Mouse (Mus musculus) CH12.LX (cell line): ENCODE data around the gene Dnm1. TPM values are rescaled to one million over a fixed set of nuclear protein-coding genes. Genes with fewer than 3 reads are reported as not detected.

Experiments used
- DNase-seq: peaks from one replicate; pipeline ENCODE4 v3.0.0-alpha.2; 2013; ENCODE audit errors: extremely low read depth
- H3K27ac ChIP-seq: 2 replicates; pipeline ENCODE4 v1.5.1; 2012; ENCODE audit warnings: low read depth, mild to moderate bottlenecking, control low read depth, moderate library complexity; ENCODE audit not compliant: insufficient read depth
- H3K27me3 ChIP-seq: replicated peaks from 2 replicates; pipeline ENCODE3; 2012; ENCODE audit warnings: inconsistent platforms
- H3K36me3 ChIP-seq, 2 experiments: replicated peaks in 1 of 2; 2 replicates each; pipeline versions ENCODE3 to v1.6.1; 2012; ENCODE audit warnings: inconsistent platforms in 1 of 2, low read length in 1 of 2, mild to moderate bottlenecking in 1 of 2, mixed read lengths in 1 of 2, moderate library complexity in 1 of 2; ENCODE audit not compliant: control insufficient read depth in 1 of 2, insufficient read depth in 1 of 2
- H3K4me1 ChIP-seq, 2 experiments: 2 replicates each; pipeline ENCODE4 v1.6.1; 2012; ENCODE audit warnings: inconsistent platforms in 1 of 2, moderate library complexity in 1 of 2; ENCODE audit not compliant: insufficient read depth in 2 of 2, control insufficient read depth in 1 of 2
- H3K4me2 ChIP-seq: 2 replicates; pipeline ENCODE4 v1.6.1; 2012; ENCODE audit warnings: low read depth, mild to moderate bottlenecking, control low read depth; ENCODE audit not compliant: poor library complexity, insufficient read depth, severe bottlenecking
- H3K4me3 ChIP-seq, 3 experiments: fragments of 150-350 bp in 1 of 3; sonication (generic) in 1 of 3; replicated peaks in 1 of 3; 2 replicates each; pipeline versions ENCODE3 to v1.5.1; 2011 to 2012; ENCODE audit warnings: low read depth in 2 of 3, low read length in 2 of 3, mild to moderate bottlenecking in 2 of 3, moderate library complexity in 2 of 3, control low read depth in 1 of 3, improper control_type of control experiment in 1 of 3, inconsistent platforms in 1 of 3, mixed read lengths in 1 of 3; ENCODE audit not compliant: poor library complexity in 1 of 3
- H3K79me2 ChIP-seq: replicated peaks from 2 replicates; pipeline ENCODE4 v1.6.1; 2012; ENCODE audit warnings: mild to moderate bottlenecking, moderate library complexity; ENCODE audit not compliant: control insufficient read depth, poor library complexity, insufficient read depth, severe bottlenecking; ENCODE audit errors: extremely low read depth
- H3K9ac ChIP-seq: 2 replicates; pipeline ENCODE4 v1.6.1; 2012; ENCODE audit warnings: low read depth, mild to moderate bottlenecking, control low read depth, moderate library complexity; ENCODE audit not compliant: insufficient read depth
- H3K9me3 ChIP-seq: replicated peaks from 2 replicates; pipeline ENCODE3; 2012; ENCODE audit warnings: low read length, inconsistent platforms, mixed read lengths
- BHLHE40 ChIP-seq: IDR thresholded peaks from 2 replicates; pipeline ENCODE4 v1.6.1; 2011; ENCODE audit warnings: mild to moderate bottlenecking, low read depth, low read length, improper control_type of control experiment
- CHD1 ChIP-seq: IDR thresholded peaks from 2 replicates; pipeline ENCODE4 v1.6.1; 2012; ENCODE audit warnings: low read depth, low read length, improper control_type of control experiment, inconsistent platforms
- CHD2 ChIP-seq: IDR thresholded peaks from 2 replicates; pipeline ENCODE4 v1.6.1; 2011; ENCODE audit warnings: low read length, improper control_type of control experiment
- CTCF ChIP-seq, 2 experiments: IDR thresholded peaks in 1 of 2; conservative IDR thresholded peaks in 1 of 2; 2 replicates each; pipeline ENCODE4 v1.5.1; 2011 to 2012; ENCODE audit warnings: low read depth in 2 of 2, low read length in 2 of 2, improper control_type of control experiment in 1 of 2, inconsistent platforms in 1 of 2, mild to moderate bottlenecking in 1 of 2, moderate library complexity in 1 of 2
- E2F4 ChIP-seq: IDR thresholded peaks from 2 replicates; pipeline ENCODE4 v1.6.1; 2011; ENCODE audit warnings: low read depth, low read length, improper control_type of control experiment; ENCODE audit not compliant: insufficient replicate concordance
- ELF1 ChIP-seq: IDR thresholded peaks from 2 replicates; pipeline ENCODE4 v1.6.1; 2014; ENCODE audit warnings: low read depth, mild to moderate bottlenecking, inconsistent platforms, low read length, improper control_type of control experiment
- EP300 ChIP-seq: IDR thresholded peaks from 2 replicates; pipeline ENCODE4 v1.6.1; 2011; ENCODE audit warnings: low read length, improper control_type of control experiment
- ETS1 ChIP-seq: conservative IDR thresholded peaks from 2 replicates; pipeline ENCODE4 v1.6.1; 2012; ENCODE audit warnings: low read depth, mild to moderate bottlenecking, inconsistent platforms, low read length, improper control_type of control experiment, moderate library complexity
- GABPA ChIP-seq: IDR thresholded peaks from 2 replicates; pipeline ENCODE4 v1.6.1; 2012; ENCODE audit warnings: low read depth, low read length, improper control_type of control experiment, inconsistent platforms; ENCODE audit not compliant: insufficient replicate concordance
- HCFC1 ChIP-seq: IDR thresholded peaks from 2 replicates; pipeline ENCODE4 v1.6.1; 2012; ENCODE audit warnings: low read depth, mild to moderate bottlenecking, inconsistent platforms, low read length, improper control_type of control experiment
- IRF4 ChIP-seq: IDR thresholded peaks from 2 replicates; pipeline ENCODE4 v1.6.1; 2014; ENCODE audit warnings: low read depth, mild to moderate bottlenecking, inconsistent platforms, low read length, improper control_type of control experiment
- JUN ChIP-seq: IDR thresholded peaks from 2 replicates; pipeline ENCODE4 v1.6.1; 2011; ENCODE audit warnings: low read depth, mild to moderate bottlenecking, low read length, improper control_type of control experiment, moderate library complexity; ENCODE audit not compliant: insufficient read depth
- JUND ChIP-seq: conservative IDR thresholded peaks from 2 replicates; pipeline ENCODE4 v1.6.1; 2011; ENCODE audit warnings: low read depth, low read length, improper control_type of control experiment
- KAT2A ChIP-seq: IDR thresholded peaks from 2 replicates; pipeline ENCODE4 v1.6.1; 2012; ENCODE audit warnings: low read length, improper control_type of control experiment, inconsistent platforms; ENCODE audit not compliant: insufficient replicate concordance
- MAFK ChIP-seq: IDR thresholded peaks from 2 replicates; pipeline ENCODE4 v1.6.1; 2011; ENCODE audit warnings: low read length, improper control_type of control experiment; ENCODE audit not compliant: insufficient replicate concordance
- MAX ChIP-seq: IDR thresholded peaks from 2 replicates; pipeline ENCODE4 v1.6.1; 2011; ENCODE audit warnings: low read length, improper control_type of control experiment
- MAZ ChIP-seq: IDR thresholded peaks from 2 replicates; pipeline ENCODE4 v1.6.1; 2012; ENCODE audit warnings: low read depth, mild to moderate bottlenecking, inconsistent platforms, low read length, improper control_type of control experiment, moderate library complexity
- MEF2A ChIP-seq: IDR thresholded peaks from 2 replicates; pipeline ENCODE4 v1.6.1; 2014; ENCODE audit warnings: low read depth, mild to moderate bottlenecking, inconsistent platforms, low read length, improper control_type of control experiment, borderline replicate concordance
- MXI1 ChIP-seq: IDR thresholded peaks from 2 replicates; pipeline ENCODE4 v1.6.1; 2011; ENCODE audit warnings: mild to moderate bottlenecking, low read depth, low read length, improper control_type of control experiment
- MYC ChIP-seq: IDR thresholded peaks from 2 replicates; pipeline ENCODE4 v1.6.1; 2011; ENCODE audit warnings: low read depth, mild to moderate bottlenecking, improper control_type of control experiment, low read length
- NELFE ChIP-seq: IDR thresholded peaks from 2 replicates; pipeline ENCODE4 v1.6.1; 2011; ENCODE audit warnings: low read depth, low read length, improper control_type of control experiment
- NRF1 ChIP-seq: IDR thresholded peaks from 2 replicates; pipeline ENCODE4 v1.6.1; 2014; ENCODE audit warnings: low read depth, mild to moderate bottlenecking, inconsistent platforms, low read length, improper control_type of control experiment, moderate library complexity
- PAX5 ChIP-seq: IDR thresholded peaks from 2 replicates; pipeline ENCODE4 v1.6.1; 2012; ENCODE audit warnings: low read length, inconsistent platforms, mixed read lengths
- POLR2A ChIP-seq: IDR thresholded peaks from 2 replicates; pipeline ENCODE4 v1.6.1; 2011; ENCODE audit warnings: low read depth, mild to moderate bottlenecking, improper control_type of control experiment, low read length
- POLR2AphosphoS2 ChIP-seq: IDR thresholded peaks from 2 replicates; pipeline ENCODE4 v1.6.1; 2011; ENCODE audit warnings: low read depth, low read length, improper control_type of control experiment
- RAD21 ChIP-seq: IDR thresholded peaks from 2 replicates; pipeline ENCODE4 v1.6.1; 2011; ENCODE audit warnings: low read depth, mild to moderate bottlenecking, low read length, improper control_type of control experiment, moderate library complexity
- RCOR1 ChIP-seq: conservative IDR thresholded peaks from 2 replicates; pipeline ENCODE4 v1.6.1; 2012; ENCODE audit warnings: low read depth, mild to moderate bottlenecking, inconsistent platforms, low read length, improper control_type of control experiment
- SIN3A ChIP-seq: IDR thresholded peaks from 2 replicates; pipeline ENCODE4 v1.6.1; 2012; ENCODE audit warnings: low read length, improper control_type of control experiment, inconsistent platforms
- SMC3 ChIP-seq: IDR thresholded peaks from 2 replicates; pipeline ENCODE4 v1.6.1; 2011; ENCODE audit warnings: low read depth, low read length, improper control_type of control experiment
- TBP ChIP-seq: conservative IDR thresholded peaks from 2 replicates; pipeline ENCODE4 v1.6.1; 2011; ENCODE audit warnings: low read depth, low read length, improper control_type of control experiment
- TCF12 ChIP-seq: IDR thresholded peaks from 2 replicates; pipeline ENCODE4 v1.6.1; 2014; ENCODE audit warnings: low read depth, mild to moderate bottlenecking, inconsistent platforms, low read length, improper control_type of control experiment
- UBTF ChIP-seq: IDR thresholded peaks from 2 replicates; pipeline ENCODE4 v1.6.1; 2012; ENCODE audit warnings: low read depth, mild to moderate bottlenecking, inconsistent platforms, low read length, improper control_type of control experiment, moderate library complexity
- USF1 ChIP-seq: IDR thresholded peaks from 2 replicates; pipeline ENCODE4 v1.6.1; 2014; ENCODE audit warnings: low read depth, mild to moderate bottlenecking, inconsistent platforms, low read length, improper control_type of control experiment
- USF2 ChIP-seq: conservative IDR thresholded peaks from 2 replicates; pipeline ENCODE4 v1.6.1; 2011; ENCODE audit warnings: low read depth, low read length, improper control_type of control experiment
- ZC3H11A ChIP-seq: IDR thresholded peaks from 2 replicates; pipeline ENCODE4 v1.6.1; 2012; ENCODE audit warnings: low read depth, mild to moderate bottlenecking, inconsistent platforms, low read length, improper control_type of control experiment
- ZKSCAN1 ChIP-seq: IDR thresholded peaks from 2 replicates; pipeline ENCODE4 v1.6.1; 2012; ENCODE audit warnings: low read depth, inconsistent platforms, low read length, improper control_type of control experiment, borderline replicate concordance
- ZMIZ1 ChIP-seq: IDR thresholded peaks from 2 replicates; pipeline ENCODE4 v1.6.1; 2012; ENCODE audit warnings: low read depth, mild to moderate bottlenecking, inconsistent platforms, low read length, improper control_type of control experiment
- ZNF384 ChIP-seq: IDR thresholded peaks from 2 replicates; pipeline ENCODE4 v1.6.1; 2012; ENCODE audit warnings: low read depth, low read length, improper control_type of control experiment, inconsistent platforms
- dilution Hi-C: fragments of 300-500 bp; cut with MboI; formaldehyde crosslinking; loops from 2 replicates; pipeline ENCODE4 v1.14.3; 2020; ENCODE audit warnings: low sequenced_read_pairs; ENCODE audit not compliant: extremely low pct_unique_long_range_greater_than_20kb, extremely low pct_ligation_motif_present
- in situ Hi-C: fragments of 300-500 bp; cut with MboI; formaldehyde crosslinking; loops from 3 replicates; pipeline ENCODE4 v1.14.3; 2019; ENCODE audit warnings: low sequenced_read_pairs, low pct_ligation_motif_present, low pct_unique_long_range_greater_than_20kb, mixed read lengths
- polyA plus RNA-seq: library from polyadenylated mRNA; unstranded; fragments of >175 nt; gene quantifications from 2 replicates; pipeline ENCODE4 v1.2.1, GENCODE M21; 2012; ENCODE audit warnings: low read depth; ENCODE audit not compliant: insufficient read length
- total RNA-seq, 2 experiments: library from RNA; depleted of rRNA; stranded (reverse); fragments of 300-350 nt in 1 of 2; fragments of >200 nt in 1 of 2; gene quantifications; 2 replicates each; pipeline ENCODE4 v1.2.3; 2012 to 2014

Dnm1 gene
- total and polyA plus RNA-seq, 3 experiments = 0.25 TPM; not detected in 2

- no peaks in the 10 kb centered on the region for H3K79me2 ChIP-seq
- H3K9me3 ChIP-seq = peaks cover 4% of the 10 kb centered on the region
- H3K36me3 ChIP-seq = peaks cover 0 to 16% of the 10 kb centered on the region in 2 experiments
- TF ChIP-seq MXI1 (0 out of 2 replicates have a peak, but pooled peaks have one; percentile 25), RCOR1 (0 out of 2 replicates have a peak, but pooled peaks have one; percentile 9), HCFC1 (no peak), CTCF (conservative IDR thresholded peaks at IDR 0.05 in 1 of 2, IDR thresholded peaks at IDR 0.05 in 1 of 2; ENCODE audit: low read depth in 2 of 2, low read length in 2 of 2) (peak in 1 of 2 experiments; percentile 73; a peak in 2 of 4 replicates), ETS1 (no peak), ELF1 (no peak), SMC3 (peak; percentile 32), MEF2A (0 out of 2 replicates have a peak, but pooled peaks have one; percentile 17), MAX (no peak), KAT2A (no peak), ZNF384 (no peak), E2F4 (no peak), IRF4 (no peak), ZMIZ1 (no peak), SIN3A (no peak), POLR2AphosphoS2 (no peak), BHLHE40 (peak; percentile 35), JUN (no peak), ZC3H11A (no peak), GABPA (no peak), NRF1 (no peak), POLR2A (no peak), MAFK (no peak), USF2 (no peak), USF1 (no peak), TBP (no peak), JUND (no peak), EP300 (no peak), ZKSCAN1 (no peak), UBTF (no peak), NELFE (no peak), MAZ (peak; percentile 41; the same call in 1 of the 2 replicates), MYC (no peak), RAD21 (peak; percentile 60), PAX5 (no peak), CHD1 (no peak), TCF12 (no peak; the same call in 1 of the 2 replicates), CHD2 (no peak)
- H3K27me3 ChIP-seq = peaks cover 34% of the 10 kb centered on the region
- peak overlapping the region; percentile 77 to 92 (median 82) for H3K4me3 ChIP-seq
- DNase-seq = peak; percentile 42
- H3K27ac ChIP-seq = no peak overlapping the region
- in situ Hi-C loops = loop anchor here (5.0 kb wide), 1 partner anchor 167 kb away; no protein-coding TSS in a partner anchor
- peak overlapping the region; percentile 76 for H3K4me2 ChIP-seq
- dilution Hi-C loops = no loop called here
- peak overlapping the region; percentile 74 for H3K9ac ChIP-seq
- H3K4me1 ChIP-seq = peaks cover 7 to 14% of the 10 kb centered on the region in 2 experiments; a peak in 3 of 4 replicates
These were observed 41.8 kb upstream of the Dnm1 start for GRCm38 (mm10) chr2:32394973-32395372.
